Mouse (Mus musculus): ENCODE data around the gene Ddx17.

- TF ChIP-seq CTCF (IDR thresholded peaks at IDR 0.05; ENCODE audit: control insufficient read depth, insufficient read depth, insufficient replicate concordance, low read depth, low read length) (no peak), POLR2A (IDR thresholded peaks at IDR 0.05; ENCODE audit: control insufficient read depth, low read depth, low read length) (no peak)
Measured at GRCm38 (mm10) chr15:79505616-79506283, 40.8 kb downstream of the Ddx17 start.
